Mouse (Mus musculus): Measurements from ENCODE around the gene Kirrel.

Kirrel gene

DNA sequence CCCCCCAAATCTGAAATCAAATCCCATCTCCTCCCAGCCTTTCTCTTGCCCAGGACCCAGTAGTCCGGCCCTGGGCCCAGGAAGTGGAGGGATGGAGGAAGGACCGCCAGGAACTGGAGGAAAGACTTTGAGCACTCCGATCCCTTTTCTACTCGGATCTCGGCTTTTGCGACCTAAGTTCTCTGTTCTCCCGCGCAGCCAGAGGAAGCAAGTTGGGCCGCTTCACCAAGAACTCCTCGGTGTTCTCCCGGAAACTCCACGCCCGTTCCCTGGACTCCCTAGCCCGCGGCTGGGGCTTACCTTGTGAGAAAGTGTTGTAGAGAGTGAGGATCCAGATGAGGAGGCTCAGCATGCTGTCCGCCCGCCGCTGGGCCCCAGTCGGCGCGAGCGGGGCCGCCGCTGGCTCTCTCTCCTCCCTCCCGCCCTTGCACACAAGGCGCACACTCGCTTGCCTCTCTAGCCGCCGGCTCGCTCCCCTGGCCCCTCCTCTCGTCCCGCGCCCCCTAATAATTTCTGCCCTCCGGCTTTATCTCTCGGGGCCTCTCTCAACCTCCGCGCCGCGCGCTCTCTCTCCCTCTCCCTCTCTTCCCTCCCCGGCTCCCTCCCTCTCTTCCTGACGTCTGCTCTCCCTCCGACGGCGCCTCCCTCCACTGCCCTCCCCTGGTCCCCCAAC lies at the start of gene Kirrel:
TSS of gene Kirrel (minus strand) at position 652 of the 673 bp plus-strand sequence.
- DNase-seq: peak; percentile 59

DNA sequence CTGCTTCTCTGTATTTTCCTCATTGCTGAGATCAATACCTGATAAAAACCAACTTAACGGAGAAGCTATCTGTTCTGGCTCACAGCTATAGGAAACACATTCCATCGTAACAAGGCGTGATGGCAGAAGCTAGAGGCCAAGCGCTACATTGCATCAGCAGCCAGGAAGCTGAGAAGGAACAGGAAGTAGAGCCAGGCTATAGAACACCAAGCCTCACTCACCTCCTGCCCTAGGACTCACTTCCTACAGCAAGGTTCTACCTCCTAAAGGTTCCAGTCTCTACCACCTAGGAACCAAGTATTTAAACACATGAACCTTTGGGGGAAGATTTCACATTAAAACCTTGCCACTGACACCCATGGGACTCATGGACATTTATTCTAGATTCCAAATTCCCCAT lies 49.1 kb upstream of the Kirrel start:
- DNase-seq: no peak

DNA sequence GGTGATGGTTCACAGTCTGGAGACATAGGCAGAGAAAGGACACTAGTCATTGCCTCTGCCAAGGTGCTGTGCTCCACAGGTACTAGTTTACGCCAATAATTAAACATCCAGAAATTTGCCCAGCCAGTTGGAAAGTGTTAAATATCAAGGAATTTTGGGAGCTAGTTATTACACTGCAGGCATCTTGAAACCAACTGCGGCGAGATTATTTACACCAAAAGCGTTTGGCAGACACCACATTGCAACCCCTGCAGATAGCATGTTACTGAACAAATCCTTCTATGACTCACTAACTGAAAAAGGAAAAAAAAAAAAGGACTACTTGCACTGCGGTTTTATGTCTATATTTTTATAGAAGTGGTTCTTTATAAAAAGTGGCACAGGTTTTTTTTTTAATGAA lies 47.8 kb upstream of the Kirrel start:
- DNase-seq: peak; percentile 5

DNA sequence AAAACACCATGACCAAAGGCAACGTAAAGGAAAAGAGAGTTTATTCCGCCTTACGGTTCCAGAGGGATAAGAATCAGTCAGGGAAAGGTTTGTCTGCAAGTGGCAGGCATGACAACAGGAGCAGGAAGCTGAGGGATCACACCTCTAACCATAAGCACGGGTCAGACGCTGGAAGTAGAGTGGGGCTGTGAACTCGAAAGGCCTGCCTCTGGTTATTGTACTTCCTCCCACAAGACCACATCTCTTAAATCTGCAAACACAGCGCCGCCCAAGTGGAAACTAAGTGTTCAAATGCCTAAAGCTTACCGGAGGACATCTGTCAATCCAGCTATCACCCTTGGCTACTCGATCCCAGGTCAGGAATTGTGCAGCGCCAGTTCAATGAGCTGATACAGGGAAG lies 40.6 kb upstream of the Kirrel start:
- no peak for DNase-seq

DNA sequence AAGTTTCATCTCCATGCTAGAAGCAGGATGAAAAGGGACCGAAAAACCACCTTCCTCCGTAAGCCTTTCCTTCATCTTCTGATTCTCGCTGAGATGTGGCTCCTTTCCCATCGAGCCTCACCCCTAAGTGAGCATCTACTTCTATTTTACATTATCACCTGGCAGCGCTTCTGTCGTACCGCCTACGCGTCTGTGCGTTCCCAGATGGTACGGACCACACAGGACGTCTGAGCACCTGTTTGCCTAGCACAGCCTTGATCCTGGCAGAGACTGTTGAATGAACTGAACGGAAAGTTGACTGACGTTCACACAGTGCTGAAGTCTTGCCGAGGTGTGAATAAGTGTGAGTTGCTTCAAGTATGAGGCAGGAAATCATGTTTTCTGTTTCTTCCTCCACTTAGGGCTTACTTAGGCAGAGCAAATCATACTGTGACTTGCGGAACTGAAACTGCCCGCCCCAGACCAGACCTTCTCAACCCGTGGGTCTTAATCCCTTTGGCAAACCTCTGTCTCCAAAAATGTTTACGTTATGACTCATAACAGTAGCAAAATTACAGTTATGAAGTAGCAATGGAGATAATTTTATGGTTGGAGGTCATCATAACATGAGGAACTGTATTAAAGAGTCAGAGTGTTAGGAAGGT lies 39.8 kb upstream of the Kirrel start:
- DNase-seq: peak; percentile 27

DNA sequence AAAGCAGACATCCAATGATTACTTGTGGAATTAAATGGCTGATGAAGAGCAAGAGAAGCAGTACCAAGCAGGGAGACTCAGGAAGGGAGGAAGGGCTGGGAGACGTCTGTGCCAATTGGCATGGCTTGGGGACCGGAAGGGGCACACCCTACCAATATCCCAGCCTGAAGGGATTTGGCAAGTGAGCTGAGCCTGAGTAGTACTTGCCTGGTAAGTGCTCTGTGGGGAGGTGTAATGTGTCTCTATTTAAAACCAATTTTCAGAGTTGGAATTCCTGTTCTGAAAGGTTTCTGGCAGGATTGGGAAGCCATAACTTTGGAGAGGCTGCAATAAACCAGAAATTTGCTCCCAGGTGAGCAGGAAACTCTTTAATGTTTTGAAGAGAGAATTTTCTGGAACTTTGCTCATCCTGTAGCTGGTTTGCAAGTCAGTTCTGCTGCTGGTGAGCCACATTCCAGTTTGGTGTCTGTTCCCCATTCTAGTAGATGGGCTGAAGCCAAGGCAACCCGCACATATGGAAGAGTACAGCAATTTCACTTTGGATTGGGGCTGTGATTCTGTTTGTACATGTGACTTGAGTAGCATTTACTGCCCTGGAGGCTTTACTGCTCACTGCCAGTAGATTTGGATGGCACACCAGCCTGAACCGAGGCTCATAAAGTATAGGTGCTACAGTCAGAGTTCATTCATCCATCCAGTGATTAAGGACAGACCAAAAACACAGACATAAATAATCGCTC lies 32.0 kb upstream of the Kirrel start:
- no peak for DNase-seq

DNA sequence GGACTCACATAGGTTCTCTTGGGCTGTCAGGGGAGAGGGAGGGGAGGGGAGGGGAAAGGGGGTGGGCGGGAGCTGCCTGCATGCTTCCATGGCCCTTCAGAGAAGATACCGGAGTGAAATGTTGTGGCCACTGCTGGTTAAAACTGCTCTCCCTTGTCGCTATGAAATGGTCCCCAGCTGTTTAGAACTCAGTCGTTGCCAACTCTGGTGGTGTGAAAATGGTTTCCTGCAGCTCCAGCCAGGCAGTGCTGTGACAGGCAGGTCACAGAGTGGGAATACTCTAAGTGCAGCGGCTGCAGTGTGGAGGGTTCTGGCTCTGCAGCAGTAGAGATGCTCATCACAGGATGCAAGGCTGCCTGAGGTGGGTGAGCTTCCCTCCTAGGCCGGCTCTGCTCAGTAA lies 22.1 kb upstream of the Kirrel start:
- DNase-seq: no peak

DNA sequence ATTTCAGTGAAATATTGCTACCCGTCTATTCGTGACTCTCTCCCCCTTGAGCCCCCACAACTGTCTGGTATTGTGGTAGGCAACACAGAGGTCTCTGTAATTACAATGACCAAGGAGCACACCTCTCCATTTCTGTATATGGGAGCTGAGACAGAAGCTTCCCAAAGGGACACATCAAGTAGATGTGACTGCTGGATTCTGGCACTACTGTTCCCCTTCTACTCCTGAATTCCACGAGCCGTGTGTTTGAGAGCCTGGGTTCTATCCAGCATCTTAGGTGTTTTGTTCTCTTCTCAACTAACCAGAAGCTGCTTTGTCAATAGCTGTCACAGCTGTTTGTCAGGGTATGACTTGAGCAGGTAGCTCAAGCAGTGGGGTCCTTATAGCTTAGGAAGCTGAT lies 20.5 kb upstream of the Kirrel start:
- no peak for DNase-seq

DNA sequence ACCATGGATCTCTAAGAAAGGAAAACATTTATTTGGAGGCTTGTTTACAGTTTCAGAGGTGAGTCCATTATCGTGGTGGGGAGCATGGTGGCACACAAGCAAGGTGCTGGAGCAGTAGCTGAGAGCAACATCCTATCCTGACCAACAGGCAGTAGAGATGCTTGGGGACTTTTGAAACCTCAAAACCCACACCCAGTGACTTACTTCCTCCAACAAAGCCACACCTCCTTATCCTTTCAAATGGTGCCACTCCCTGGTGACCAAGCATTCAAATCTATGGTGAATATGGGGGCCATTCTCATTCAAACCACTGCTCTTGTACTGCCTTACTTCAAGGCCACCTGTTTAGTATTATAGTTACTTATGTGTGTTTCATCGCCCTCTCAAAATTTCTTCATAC lies 20.0 kb upstream of the Kirrel start:
- no peak for DNase-seq

DNA sequence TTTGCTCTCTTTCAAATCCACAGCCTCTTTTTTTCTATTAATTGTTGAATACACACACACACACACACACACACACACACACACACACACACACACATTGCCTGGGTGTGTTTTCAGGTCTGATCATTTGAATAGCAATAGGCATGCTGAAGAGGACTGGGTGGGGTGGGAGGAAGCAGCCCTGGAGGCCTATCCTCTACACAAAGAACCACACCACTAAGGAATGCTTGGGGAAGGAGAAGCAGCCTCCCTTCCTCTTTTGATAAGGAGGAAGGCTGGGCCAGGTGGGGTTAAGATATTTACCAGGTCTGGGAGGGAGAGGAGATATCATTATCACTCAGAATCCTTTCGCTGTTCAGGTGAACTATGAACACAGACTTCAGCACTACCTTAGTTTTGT lies 19.2 kb upstream of the Kirrel start:
- no peak for DNase-seq

DNA sequence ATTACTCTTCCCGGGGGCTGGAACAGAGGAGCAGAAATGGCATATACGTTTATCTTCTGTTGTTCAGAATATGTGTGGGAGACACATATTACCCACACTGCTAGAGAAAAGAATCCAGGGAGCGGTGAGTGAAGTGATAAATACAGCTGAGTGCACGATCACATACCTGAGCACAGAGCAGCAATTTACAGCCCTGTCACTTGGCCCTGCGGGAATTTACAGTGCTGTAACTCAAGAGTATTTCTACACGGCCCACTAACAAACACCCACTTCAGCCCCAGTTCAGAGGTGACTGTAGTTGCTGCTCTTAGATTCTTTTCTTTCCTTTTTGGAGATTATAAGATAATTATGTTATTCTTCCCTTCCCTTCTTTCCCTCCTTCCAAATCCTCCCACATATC lies 18.8 kb upstream of the Kirrel start:
- DNase-seq: no peak

DNA sequence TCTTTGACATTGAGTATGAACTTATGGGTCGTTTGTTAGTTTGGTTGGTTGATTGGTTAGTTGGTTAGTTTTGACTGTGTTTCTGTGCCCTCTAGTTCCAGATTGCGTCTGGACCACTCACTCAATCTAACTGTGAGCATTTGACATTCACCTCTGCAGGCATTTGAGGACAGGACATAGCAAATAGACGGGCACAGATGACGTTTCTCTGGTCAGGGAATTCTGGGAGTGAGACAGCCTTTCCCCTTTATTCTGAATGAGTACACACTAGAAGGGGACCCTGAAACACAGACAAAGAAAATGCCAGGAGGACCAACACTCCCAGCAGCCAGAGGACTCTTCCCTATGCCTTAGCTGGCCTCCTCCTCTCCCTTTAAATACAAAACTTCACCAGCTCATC lies 2.1 kb upstream of the Kirrel start:
- no peak for DNase-seq

DNA sequence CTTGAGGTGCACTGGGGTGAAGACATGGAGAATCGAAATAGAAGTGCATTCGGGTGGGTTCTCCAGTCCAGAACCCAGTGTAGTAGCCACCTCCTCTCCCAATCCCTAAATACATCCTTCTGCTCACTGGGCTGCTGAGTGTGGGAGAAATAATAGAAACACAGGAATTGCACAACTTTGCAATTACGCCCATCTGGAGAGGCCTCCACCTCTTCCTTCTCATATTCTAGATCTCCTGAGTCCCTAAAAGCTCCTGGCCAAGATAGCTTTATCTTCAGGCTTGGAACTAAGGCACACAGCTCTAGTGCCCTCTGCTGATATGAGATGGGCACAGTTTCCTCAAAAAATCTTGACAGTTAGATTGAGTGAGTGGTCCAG lies 880 bp upstream of the Kirrel start:
- no peak for DNase-seq

DNA sequence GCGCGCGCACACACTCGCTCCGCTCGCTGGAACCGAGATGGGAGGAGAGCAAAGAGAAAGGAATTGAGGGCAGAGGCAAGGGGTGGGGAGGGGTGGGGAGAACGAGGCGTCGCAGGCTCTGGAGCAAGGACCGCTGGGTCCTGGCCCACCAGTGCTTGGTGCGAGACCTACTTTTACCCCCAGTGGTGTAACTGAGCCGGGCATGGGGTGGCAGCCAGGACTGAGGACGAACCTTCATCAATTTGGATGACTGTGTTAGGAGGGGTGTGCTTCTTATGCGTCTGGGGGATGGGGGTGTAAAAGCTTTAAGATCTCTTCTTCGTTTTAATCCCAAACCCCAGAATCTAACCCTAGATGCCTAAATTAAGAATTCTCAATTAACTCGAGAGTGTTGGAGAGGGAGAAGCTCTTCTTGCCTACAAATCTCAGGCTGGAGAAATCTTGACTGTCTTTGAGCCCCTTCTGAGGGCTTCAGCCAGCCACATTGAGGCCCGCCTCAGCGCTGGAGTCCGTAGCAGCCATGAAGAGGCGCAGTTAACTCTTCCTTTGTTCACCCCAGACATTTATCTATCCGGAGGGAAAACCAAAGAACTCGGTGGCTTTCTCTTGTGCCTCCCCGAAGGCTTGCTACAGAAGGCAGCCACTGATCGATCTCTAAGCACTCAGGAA lies 356 bp upstream of the Kirrel start:
- no peak for DNase-seq

DNA sequence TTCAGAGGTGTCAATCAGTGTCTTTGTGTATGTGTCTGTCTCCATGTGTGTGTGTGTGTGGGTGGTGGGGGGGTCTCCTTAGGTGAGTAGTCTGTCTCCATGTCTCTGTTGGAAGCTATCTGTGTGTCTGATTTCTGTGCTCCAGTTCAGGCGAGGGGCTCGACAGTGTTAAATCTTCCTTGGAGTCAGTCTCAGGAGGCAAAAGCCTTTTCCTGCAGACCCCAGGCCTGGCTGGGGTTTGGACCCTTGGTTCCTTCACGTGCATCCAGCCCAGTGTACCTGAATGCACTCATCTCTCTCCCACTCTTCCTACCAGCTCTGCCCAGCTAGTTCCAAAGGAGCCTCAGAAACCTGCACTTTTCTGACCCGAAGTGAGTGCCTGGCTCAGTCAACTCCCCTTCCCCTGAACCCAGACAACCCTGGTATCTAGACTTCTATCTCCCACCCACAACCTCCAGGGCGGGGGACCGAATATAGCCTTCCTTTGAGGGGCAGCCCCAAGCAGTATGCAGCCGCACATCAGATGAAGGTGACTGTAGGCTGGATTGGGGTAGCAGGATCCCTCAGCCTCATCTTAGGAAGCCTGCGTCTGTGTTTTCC lies 961 bp downstream of the Kirrel start:
- no peak for DNase-seq

DNA sequence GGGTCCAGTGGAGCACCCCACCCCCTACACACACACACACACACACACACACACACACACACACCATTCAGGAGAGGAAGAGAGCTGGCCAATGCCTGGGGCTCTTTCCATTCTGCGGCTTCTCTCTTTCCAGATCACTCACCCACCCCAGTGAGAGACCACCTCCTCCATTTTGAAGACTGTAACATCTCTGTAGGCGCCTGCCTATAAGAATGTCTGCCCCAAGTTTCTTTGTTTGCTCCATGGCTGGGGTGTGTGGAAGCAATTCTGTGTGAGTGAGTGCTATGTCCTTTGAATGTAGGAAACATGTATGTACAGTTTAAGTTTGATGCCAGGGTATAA lies 1.5 kb downstream of the Kirrel start:
- no peak for DNase-seq

DNA sequence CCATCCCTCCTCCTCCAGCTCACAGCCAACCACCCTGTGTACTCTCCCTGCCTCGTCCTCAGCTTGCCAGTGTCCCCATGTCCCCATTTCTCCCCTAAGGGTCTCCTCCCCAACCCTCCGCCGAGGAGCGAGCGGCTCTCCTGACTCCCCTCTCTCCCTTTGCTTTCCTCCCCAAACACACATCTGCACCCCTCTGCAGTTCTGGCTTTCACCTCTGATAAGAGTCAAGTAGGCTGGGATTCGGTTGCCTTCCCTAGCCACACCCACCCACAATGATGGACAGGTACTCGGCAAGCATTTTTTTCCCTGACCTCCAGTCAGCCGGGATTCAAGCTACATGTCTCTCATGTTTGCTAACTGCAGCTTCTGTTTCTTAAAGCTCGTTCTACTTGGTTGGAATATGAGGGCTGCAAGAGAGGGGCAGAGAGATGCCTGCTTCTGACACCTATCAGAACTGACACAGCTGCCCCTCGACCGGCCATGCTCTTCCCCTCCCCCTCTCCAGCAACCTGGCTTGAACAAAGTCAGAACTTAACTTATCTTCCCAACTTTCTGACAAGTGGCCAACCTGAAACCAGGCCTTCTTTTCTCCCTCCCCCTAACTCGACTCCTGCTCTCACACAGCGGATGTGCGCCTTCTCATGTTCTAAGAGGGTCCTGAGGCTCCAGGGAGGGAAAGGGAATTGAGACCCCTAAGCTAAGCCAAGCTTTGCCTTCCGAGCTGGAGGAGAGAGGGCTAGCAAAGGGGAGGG lies 2.0 kb downstream of the Kirrel start:
- no peak for DNase-seq

DNA sequence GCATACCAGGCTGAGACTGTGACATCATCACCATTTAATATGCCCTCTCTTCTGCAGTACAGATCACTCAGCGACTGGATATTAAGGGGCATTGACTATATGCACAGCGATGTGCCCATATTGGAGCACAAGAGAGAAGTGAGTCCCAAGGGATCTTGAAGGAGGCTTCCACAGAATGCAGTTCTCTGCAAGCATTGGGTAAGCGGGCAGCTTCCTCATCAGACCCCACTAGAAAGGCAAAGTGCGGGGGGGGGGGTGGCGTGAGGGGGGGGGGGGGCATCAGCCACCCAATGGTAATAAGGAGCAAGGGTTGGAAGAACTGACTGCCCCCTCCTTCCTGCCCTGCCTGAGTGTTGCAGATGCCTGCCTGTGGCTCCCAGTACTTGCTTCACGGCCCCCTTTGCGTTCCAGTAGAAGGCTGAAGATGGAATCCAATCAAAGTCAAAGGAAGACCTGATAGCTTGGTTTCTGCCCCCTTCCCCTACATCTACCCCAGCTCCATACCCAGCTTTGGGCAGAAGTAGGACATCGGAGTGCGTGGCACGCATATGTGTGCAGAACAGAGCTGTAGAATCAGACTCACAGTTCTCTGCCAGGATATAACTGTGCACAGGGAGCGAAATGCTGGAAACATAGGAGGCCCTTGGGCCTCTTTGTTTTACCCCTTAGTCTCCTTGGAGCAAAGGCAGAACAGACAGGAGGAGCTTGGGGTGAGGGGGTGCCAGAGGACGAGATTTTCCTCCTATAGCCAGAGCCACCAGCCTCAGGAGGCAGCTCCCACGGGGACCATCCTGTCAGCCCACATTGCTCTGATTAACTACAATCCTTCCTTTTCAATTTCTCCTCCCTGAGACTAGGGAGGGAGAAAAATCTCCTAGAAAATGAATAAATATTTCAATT lies 3.1 kb downstream of the Kirrel start:
- DNase-seq: no peak

DNA sequence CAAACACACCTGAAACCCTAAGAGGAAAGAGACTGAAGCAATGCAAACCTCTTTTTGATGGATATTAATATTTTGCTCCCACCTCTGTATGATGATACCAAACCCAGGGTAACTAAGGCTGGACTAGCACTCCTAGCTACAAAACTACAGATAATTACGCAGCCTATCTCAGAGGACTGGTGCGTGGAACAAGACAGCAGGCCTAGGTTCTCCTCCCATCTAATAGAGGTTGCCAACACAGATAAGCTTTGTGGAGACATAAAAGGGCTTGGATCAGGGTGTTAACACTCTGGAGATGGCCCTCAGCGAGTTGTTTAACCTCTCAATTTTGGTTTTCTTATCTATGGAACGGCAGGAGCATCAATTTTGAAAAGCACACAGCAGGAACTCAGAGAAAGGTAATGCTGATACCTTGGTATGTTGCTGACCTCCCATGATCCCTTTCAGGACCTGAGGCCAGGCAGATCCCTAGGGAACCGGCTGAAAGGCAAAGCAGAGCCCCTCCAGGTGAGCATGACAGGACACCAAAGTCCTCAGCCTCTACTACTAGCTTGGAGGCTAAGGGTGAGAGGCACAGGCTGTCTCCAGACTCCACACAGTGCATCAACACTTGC lies 5.0 kb downstream of the Kirrel start:
- no peak for DNase-seq

DNA sequence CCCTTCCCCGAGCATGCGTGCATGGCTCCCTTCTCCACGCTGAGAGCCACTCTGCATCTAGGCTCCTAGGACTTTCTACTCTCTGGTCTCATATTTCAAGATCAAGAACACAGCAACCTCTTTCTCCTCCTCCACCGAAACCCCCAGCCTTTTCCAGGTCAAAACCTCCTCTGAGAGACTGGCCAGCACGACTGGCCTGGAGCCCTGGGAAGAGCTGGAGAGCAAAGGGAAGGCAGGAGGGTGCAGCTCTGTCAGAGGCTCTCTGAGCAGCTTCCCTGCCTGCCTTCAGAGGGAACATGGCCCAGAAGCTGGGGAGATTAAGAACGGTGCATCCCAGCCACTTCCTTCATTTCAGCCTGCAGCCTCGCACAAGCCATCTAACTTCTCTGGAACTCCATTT lies 5.8 kb downstream of the Kirrel start:
- no peak for DNase-seq

DNA sequence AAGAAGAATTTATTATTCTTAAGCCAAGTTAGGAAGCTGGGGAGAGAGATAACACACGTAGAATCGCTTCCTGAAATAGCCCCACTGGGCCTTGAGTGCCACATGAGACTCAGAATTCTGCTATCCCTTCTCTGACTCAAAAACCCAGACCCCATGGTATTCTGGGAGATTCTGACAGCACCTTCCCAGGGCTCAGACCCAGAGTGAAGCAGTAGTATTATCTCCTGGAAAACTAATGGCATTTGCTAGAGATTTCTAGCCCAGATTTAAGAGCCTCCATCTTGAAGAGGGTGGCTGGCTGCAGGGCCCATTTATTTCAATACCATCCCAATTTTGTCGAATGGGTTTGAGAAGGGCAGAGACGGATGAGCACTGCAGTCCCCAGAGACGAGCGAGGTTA lies 6.9 kb downstream of the Kirrel start:
- no peak for DNase-seq
